Comparison of ENCODE assay signal across 10 mouse cellular contexts in the genomic region with DNA sequence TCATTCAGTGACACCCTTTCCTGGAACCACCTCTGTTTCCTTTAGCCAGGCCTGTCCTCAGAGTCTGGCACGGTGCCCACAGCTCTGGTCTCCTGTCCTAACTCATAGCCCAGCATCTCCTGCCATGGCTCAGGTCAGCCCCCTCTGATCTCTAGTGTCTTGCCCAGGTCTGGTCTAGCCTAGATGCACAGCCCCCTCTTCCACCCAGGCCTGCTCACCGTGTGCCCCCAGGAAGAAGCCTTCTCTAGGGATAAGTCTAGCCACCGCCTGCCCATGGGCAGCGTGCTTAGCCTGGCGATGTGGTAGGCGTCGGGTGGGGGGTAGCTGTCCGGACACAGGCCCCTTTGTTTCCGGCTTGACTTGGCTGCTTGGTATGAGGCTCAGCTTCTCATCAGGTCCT. TPM values are rescaled to one million over a fixed set of nuclear protein-coding genes. Genes with fewer than 3 reads are reported as not detected.
DNase-seq lines count a peak whose midpoint lies in the region.
"Had no signal": no experiment of that assay in that cellular context is flagged by ENCODE, and none has a peak within 500 bp of the region (broad histone marks: within the 10 kb centered on the region; RNA-seq: fewer than 3 reads in every experiment).

No protein-coding gene starts in this region.

- peak; percentile 54 for DNase-seq in adrenal gland, postnatal 14 days
- no peak for DNase-seq in adrenal gland, adult (ENCODE audit: inconsistent age in 2 of 2, low spot score in 1 of 2)
- DNase-seq in layer of hippocampus, adult 11-12 months (ENCODE audit: low spot score): peak; percentile 64
- DNase-seq in layer of hippocampus, adult 9-10 months (ENCODE audit: low spot score): no peak
- DNase-seq in MN1 (ENCODE audit: low spot score): peak; percentile 63
- peak; percentile 49 for DNase-seq in layer of hippocampus, adult 8-10 months (ENCODE audit: low spot score in 2 of 2)
- no peak for DNase-seq in gastrocnemius, postnatal 25 days
- DNase-seq in kidney, postnatal 14 days: no peak
- DNase-seq: gastrocnemius, adult 2 months had no signal

RNA-seq across cellular contexts. Expression of a gene that starts 17.2 kb away (rescaled TPM):
- total RNA-seq in adrenal gland, postnatal 14 days (2021): 0.71 and 0.78 TPM in 2 replicates
- total RNA-seq in layer of hippocampus, adult 8-10 months (2022): 1 to 10 TPM in 1 of 4 experiments, under 1 TPM in 3; 0.72 to 1.1 (median 0.83) TPM
- not detected for total RNA-seq in gastrocnemius, postnatal 25 days (2021)
- total RNA-seq: hematopoietic stem cell, adult 5-6 weeks had no signal

RNA-seq across cellular contexts. Expression of a gene that starts 20.8 kb away (rescaled TPM):
- 9.4 and 10.3 TPM in 2 replicates for total RNA-seq in adrenal gland, postnatal 14 days (2021)
- total RNA-seq in layer of hippocampus, adult 8-10 months (2022): 10 to 100 TPM; 41.8 to 48.9 (median 44.4) TPM
- total RNA-seq in gastrocnemius, postnatal 25 days (2021): 1 to 10 TPM; 5.0 to 6.8 TPM

RNA-seq across cellular contexts. Expression of a gene that starts 28.1 kb away (rescaled TPM):
- 12.6 and 15.1 TPM in 2 replicates for total RNA-seq in adrenal gland, postnatal 14 days (2021)
- total RNA-seq in layer of hippocampus, adult 8-10 months (2022): 10 to 100 TPM; 59.6 to 64.5 (median 63.4) TPM
- total RNA-seq in gastrocnemius, postnatal 25 days (2021): 1 to 10 TPM; 2.6 to 3.5 TPM
- total RNA-seq: hematopoietic stem cell, adult 5-6 weeks had no signal

RNA-seq across cellular contexts. Expression of a gene that starts 32.0 kb away (rescaled TPM):
- total RNA-seq in adrenal gland, postnatal 14 days (2021): 167 and 172 TPM in 2 replicates
- total RNA-seq in layer of hippocampus, adult 8-10 months (2022): 100 to 1,000 TPM; 406 to 438 (median 423) TPM
- total RNA-seq in gastrocnemius, postnatal 25 days (2021): 10 to 100 TPM; 72.1 to 75.9 TPM

RNA-seq across cellular contexts. Expression of a gene that starts 36.7 kb away (rescaled TPM):
- 10.2 and 10.7 TPM in 2 replicates for total RNA-seq in adrenal gland, postnatal 14 days (2021)
- 10 to 100 TPM in 3 of 4 experiments, 1 to 10 TPM in 1; 9.0 to 11.5 (median 11.0) TPM for total RNA-seq in layer of hippocampus, adult 8-10 months (2022)
- total RNA-seq in gastrocnemius, postnatal 25 days (2021): 1 to 10 TPM; 3.3 to 3.4 TPM

Comparison
In these comparisons a context has a peak if more than half of its experiments do, and no peak if none do; other contexts are left out.
1. DNase-seq: peak in adrenal gland, postnatal 14 days (single experiment), layer of hippocampus, adult 11-12 months (single experiment), MN1 (single experiment) and layer of hippocampus, adult 8-10 months (2 of 2); none in adrenal gland, adult (0 of 2), layer of hippocampus, adult 9-10 months (single experiment), gastrocnemius, postnatal 25 days (single experiment) and kidney, postnatal 14 days (single experiment).